In genomic region chr7:3211518-3211917, GRCm38 (mm10) we compare ENCODE assay signal across 42 mouse cellular contexts. TPM values are rescaled to one million over a fixed set of nuclear protein-coding genes. Genes with fewer than 3 reads are reported as not detected.
"Had no signal": no experiment of that assay in that cellular context is flagged by ENCODE, and none has a peak within 500 bp of the region (broad histone marks: within the 10 kb centered on the region; RNA-seq: fewer than 3 reads in every experiment).

No protein-coding gene starts in this region.

- H3K4me3 ChIP-seq: gastrocnemius, adult 2 months; heart, embryonic 10.5 days; heart, embryonic 12.5 days; hindbrain, embryonic 10.5 days; hindbrain, embryonic 12.5 days; intestine, embryonic 15.5 days; layer of hippocampus, adult 2 months; limb, embryonic 13.5 days; limb, embryonic 15.5 days; liver, embryonic 12.5 days had no signal

- H3K27me3 ChIP-seq: heart, embryonic 12.5 days; hindbrain, embryonic 12.5 days; intestine, embryonic 15.5 days; limb, embryonic 13.5 days; limb, embryonic 15.5 days; liver, embryonic 12.5 days had no signal

- H3K4me1 ChIP-seq: heart, embryonic 12.5 days; hindbrain, embryonic 10.5 days; hindbrain, embryonic 12.5 days; intestine, embryonic 15.5 days; limb, embryonic 13.5 days; limb, embryonic 15.5 days; liver, embryonic 12.5 days had no signal

- H3K9me3 ChIP-seq: heart, embryonic 10.5 days; heart, embryonic 12.5 days; hindbrain, embryonic 10.5 days; hindbrain, embryonic 12.5 days; intestine, embryonic 15.5 days; limb, embryonic 13.5 days; limb, embryonic 15.5 days; liver, embryonic 12.5 days had no signal

- ATAC-seq: hindbrain, embryonic 16.5 days; inflammation-experienced regulatory T-cells, adult 6 months; intestine, embryonic 15.5 days; intestine, postnatal 0 days; liver, embryonic 12.5 days had no signal

- H3K36me3 ChIP-seq: heart, embryonic 10.5 days; heart, embryonic 12.5 days; hindbrain, embryonic 10.5 days; hindbrain, embryonic 12.5 days; intestine, embryonic 15.5 days; limb, embryonic 13.5 days; limb, embryonic 15.5 days; liver, embryonic 12.5 days had no signal

- H3K27ac ChIP-seq: gastrocnemius, adult 2 months; heart, embryonic 10.5 days; hindbrain, embryonic 10.5 days; hindbrain, embryonic 12.5 days; hindbrain, embryonic 14.5 days; intestine, embryonic 15.5 days; layer of hippocampus, adult 2 months; limb, embryonic 13.5 days; limb, embryonic 15.5 days; liver, embryonic 12.5 days; liver, embryonic 14.5 days had no signal

- DNase-seq: gastrocnemius, adult 2 months; gastrocnemius, postnatal 10 days; gastrocnemius, postnatal 25 days; heart, adult 18-20 months; heart, postnatal 10 days; heart, postnatal 4 days; kidney, adult 18-20 months; kidney, adult 8-10 months; kidney, postnatal 10 days; kidney, postnatal 25 days; kidney, postnatal 4 days; layer of hippocampus, postnatal 36 days; left cerebral cortex, postnatal 4 days had no signal

RNA-seq across cellular contexts. Expression of gene Nlrp12, which starts 38.0 kb away (rescaled TPM):
- total RNA-seq: gastrocnemius, adult 2 months; gastrocnemius, postnatal 25 days; gastrocnemius, postnatal 4 days; heart, adult 18-20 months; heart, postnatal 25 days; layer of hippocampus, adult 2 months; left cerebral cortex, adult 18-20 months; left cerebral cortex, adult 8-10 months had no signal
- polyA plus RNA-seq: heart, embryonic 10.5 days; heart, embryonic 12.5 days; heart, embryonic 14.5 days; heart, embryonic 16.5 days; hindbrain, embryonic 10.5 days; hindbrain, embryonic 12.5 days; inflammation-experienced regulatory T-cells, adult 6 months; intestine, embryonic 15.5 days; intestine, postnatal 0 days; kidney, embryonic 14.5 days; kidney, embryonic 16.5 days; limb, embryonic 11.5 days; limb, embryonic 13.5 days; limb, embryonic 15.5 days; liver, embryonic 12.5 days had no signal

RNA-seq across cellular contexts. Expression of gene AU018091, which starts 42.5 kb away (rescaled TPM):
- total RNA-seq: gastrocnemius, adult 2 months; gastrocnemius, postnatal 10 days; gastrocnemius, postnatal 25 days; gastrocnemius, postnatal 4 days; granulocyte monocyte progenitor cell, adult 5-6 weeks; heart, adult 18-20 months; heart, adult 8-10 months; heart, postnatal 10 days; heart, postnatal 25 days; heart, postnatal 4 days; layer of hippocampus, adult 2 months; layer of hippocampus, postnatal 10 days; layer of hippocampus, postnatal 36 days; left cerebral cortex, adult 18-20 months; left cerebral cortex, adult 8-10 months; left cerebral cortex, postnatal 10 days; left cerebral cortex, postnatal 25 days; left cerebral cortex, postnatal 4 days; liver, adult 2 months had no signal
- polyA plus RNA-seq: heart, embryonic 14.5 days; heart, embryonic 16.5 days; hindbrain, embryonic 14.5 days; hindbrain, embryonic 16.5 days; inflammation-experienced regulatory T-cells, adult 6 months; intestine, embryonic 15.5 days; intestine, postnatal 0 days; kidney, embryonic 14.5 days; kidney, embryonic 16.5 days; liver, adult 2 months; liver, embryonic 12.5 days; liver, embryonic 14.5 days had no signal
